Mouse (Mus musculus): ENCODE results near the gene Polm.

- TF ChIP-seq POLR2A (IDR thresholded peaks at IDR 0.05; ENCODE audit: extremely low read depth, insufficient read depth, low read length) (no peak), CTCF (IDR thresholded peaks at IDR 0.05; ENCODE audit: extremely low read depth, insufficient read depth, low read length) (no peak)
Observed at GRCm38 (mm10) chr11:5849316-5849715, 11.5 kb upstream of the Polm start.
